Mouse (Mus musculus) erythroid progenitor cell, adult 5-6 weeks (primary cell): ENCODE results near the gene Commd6. TPM values are rescaled to one million over a fixed set of nuclear protein-coding genes. Genes with fewer than 3 reads are reported as not detected.

ENCODE experiments used
- total RNA-seq, 2 experiments: library from RNA; stranded (forward) in 1 of 2; stranded (reverse) in 1 of 2; fragments of 150-400 nt in 1 of 2; fragments of 186-747, 209-891 nt in 1 of 2; gene quantifications; 2 replicates each; pipeline versions ENCODE4 v1.2.3 to v1.2.4; 2015 to 2017; ENCODE audit warnings: low replicate concordance in 2 of 2

Commd6 gene
- total RNA-seq, 2 experiments from 2014 or later: 9.2 to 17.6 TPM

Other genes starting within 250 kb of the Commd6 start
- gene Tbc1d4, start 31.5 kb downstream of the Commd6 start, total RNA-seq (2015; ENCODE audit: low replicate concordance): 2.1 and 3.2 TPM in 2 replicates
- 0.08 and 0.64 TPM in 2 replicates for gene Tbc1d4, start 31.5 kb downstream of the Commd6 start, total RNA-seq (2017; ENCODE audit: low replicate concordance)
- gene Uchl3, start 13.3 kb upstream of the Commd6 start, total RNA-seq (2015; ENCODE audit: low replicate concordance): 8.0 and 16.9 TPM in 2 replicates
- gene Uchl3, start 13.3 kb upstream of the Commd6 start, total RNA-seq (2017; ENCODE audit: low replicate concordance): 1.9 and 9.0 TPM in 2 replicates
- not detected in 2 replicates for gene Gm9922, start 89.1 kb upstream of the Commd6 start, total RNA-seq (2015; ENCODE audit: low replicate concordance)
- not detected in 2 replicates for gene Gm9922, start 89.1 kb upstream of the Commd6 start, total RNA-seq (2017; ENCODE audit: low replicate concordance)
- gene Lmo7, start 89.3 kb upstream of the Commd6 start, total RNA-seq (2015; ENCODE audit: low replicate concordance): 0.42 and 1.1 TPM in 2 replicates
- 0.83 TPM in 1 of 2 replicates, not detected in the other for gene Lmo7, start 89.3 kb upstream of the Commd6 start, total RNA-seq (2017; ENCODE audit: low replicate concordance)